Mouse (Mus musculus) cerebellum, postnatal 36 days (tissue): Measurements from ENCODE around the gene Sall4.
A peak's percentile ranks its signal among the peaks of the same experiment; 100 is the strongest.

Source experiments
- DNase-seq, 2 experiments: peaks; one replicate each; pipeline ENCODE4 v3.0.0; 2021 to 2022; ENCODE audit warnings: mixed read lengths in 2 of 2

Gene Sall4

GRCm38 (mm10) chr2:168742649-168743048 lies 25.1 kb downstream of the Sall4 start:
- DNase-seq: peak; percentile 67 to 83

DNA sequence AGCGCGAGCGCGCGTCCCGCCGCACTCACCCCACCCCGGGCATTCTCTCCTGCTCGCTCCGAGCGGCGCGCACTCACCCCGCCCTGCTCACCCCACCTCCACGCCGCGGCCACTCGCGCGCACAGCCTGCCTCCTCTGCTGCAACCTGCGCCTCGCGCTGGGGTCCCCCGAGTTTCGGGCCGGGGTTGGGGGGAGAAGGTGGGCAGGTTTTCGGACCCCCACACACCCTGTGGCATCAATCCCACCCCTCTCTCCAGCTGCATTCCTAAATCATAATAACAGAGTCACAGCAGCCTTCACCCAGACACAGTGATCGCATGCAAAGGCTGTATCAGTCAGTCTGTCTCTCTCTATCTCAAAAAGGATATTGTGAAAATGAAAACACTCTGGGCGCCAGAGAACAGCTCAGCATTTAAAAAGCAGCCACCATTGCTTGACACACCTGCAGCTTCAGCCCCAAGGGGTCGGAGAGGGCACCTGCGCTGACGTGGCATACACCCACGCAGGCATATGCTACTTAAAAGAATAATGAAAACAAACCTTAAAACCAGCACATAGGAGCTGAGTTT lies 25.6 kb downstream of the Sall4 start, which contains the start of gene Atp9a:
Gene Atp9a, minus strand, starts transcription at position 351 of the 569 bp plus-strand sequence.
- DNase-seq: peak; percentile 77 to 84

DNA sequence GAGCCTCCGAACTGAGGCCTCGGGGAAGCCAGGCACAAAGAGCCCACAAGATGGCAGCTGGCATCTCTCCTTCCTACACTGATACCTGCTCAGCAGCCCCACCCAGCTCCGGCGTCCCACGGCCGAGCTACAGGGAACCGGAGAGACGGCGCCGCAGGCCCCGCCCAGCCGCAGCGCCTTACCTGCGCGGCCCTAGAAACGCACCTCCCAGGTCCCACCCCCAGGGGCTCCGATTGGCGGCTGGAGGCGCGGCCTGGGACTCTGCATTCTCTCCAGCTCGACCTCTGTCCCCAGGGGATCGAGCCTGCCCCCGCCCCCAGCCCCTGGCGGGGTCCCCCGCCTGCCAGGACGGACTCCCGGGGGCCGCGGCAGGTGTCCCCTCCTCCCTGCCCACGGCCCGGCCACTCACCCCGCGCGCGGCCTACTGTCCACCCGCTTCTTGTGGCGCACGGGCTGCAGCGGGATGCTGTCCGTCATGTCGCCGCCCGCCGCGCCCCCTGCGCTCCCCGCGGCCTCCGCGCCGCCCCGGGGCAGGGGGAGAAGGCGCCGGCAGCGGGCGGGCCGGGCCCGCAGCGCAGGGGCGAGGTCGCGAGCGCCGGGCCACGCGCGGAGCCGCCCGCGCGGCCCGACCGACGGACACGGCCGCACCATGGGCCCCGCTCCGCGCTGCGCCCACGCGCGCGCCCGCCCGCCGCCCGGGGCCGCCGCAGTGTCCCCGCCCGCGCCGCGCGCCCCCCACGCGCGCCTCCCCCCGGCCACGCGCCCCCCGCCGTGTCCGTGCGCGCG lies 26.3 kb downstream of the Sall4 start:
- peak; percentile 83 to 86 for DNase-seq

GRCm38 (mm10) chr2:168740496-168740895 lies 27.2 kb downstream of the Sall4 start:
- DNase-seq: no peak

GRCm38 (mm10) chr2:168738854-168739253 lies 28.9 kb downstream of the Sall4 start:
- no peak for DNase-seq

DNA sequence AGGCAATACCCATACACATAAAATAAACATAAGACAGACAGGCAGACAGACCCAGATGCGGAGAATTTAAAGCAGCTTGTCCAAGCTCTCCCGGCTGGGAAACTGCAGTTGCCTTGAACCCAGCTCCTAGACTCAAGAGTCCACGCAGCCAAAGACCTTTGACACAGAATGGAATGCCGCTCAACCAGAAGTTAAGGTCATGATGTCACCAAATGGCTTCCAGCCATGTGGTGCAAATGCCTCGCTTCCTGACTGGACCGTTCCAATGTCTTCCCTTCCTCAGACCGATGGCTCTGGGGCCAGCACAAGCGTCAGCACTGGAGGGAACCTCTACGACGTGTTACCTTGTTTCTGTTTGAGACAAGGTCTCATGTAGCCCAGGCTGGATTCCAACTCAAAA lies 29.9 kb downstream of the Sall4 start:
- DNase-seq: no peak

- DNase-seq: peak; percentile 79 to 80
These were observed 33.7 kb downstream of the Sall4 start for GRCm38 (mm10) chr2:168734023-168734422.

DNA sequence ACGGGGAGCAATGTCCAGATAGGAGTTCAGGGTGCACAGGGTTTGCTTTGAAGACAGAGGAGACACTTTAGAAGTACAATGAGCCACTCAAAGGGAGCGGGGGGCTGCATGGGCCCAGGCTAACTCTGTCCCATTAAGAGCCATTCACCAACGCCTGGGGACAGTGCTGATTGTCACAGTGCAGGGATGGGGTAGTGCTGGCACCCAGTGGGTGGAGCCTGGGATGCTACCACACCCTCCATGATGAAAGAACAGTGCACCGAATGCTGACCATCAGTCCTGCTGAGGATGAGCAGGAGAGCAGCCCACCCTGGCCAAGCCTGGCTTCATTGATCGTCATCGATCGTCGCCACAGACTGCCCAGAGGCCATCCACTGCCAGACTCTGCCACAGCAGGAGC lies 36.5 kb downstream of the Sall4 start:
- no peak for DNase-seq

GRCm38 (mm10) chr2:168729736-168730135 lies 38.0 kb downstream of the Sall4 start:
- DNase-seq: no peak

- DNase-seq: no peak
These were observed 39.7 kb downstream of the Sall4 start for GRCm38 (mm10) chr2:168728045-168728444.

GRCm38 (mm10) chr2:168726007-168726406 lies 41.7 kb downstream of the Sall4 start:
- no peak for DNase-seq

DNA sequence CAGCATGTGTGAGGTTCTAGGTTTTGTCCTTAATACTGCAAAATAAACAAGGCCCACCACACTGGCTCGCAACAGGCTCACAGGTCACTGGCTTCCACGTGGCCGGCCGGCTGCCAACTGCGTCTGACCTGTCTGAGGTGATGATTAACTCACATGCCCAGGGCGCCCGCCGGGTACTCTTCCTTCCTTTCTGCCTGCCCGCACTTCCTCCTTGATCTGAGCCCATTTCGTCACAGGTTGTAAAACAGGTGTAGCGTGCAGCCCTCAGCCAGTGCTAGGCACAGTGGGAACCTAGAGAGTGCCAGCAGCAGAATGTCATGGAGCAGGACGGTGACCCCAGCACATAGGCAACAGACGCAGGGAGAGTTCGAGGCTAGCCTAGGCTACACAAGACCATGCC lies 46.4 kb downstream of the Sall4 start:
- DNase-seq: peak; percentile 57 to 64

- no peak for DNase-seq
These were observed 48.0 kb downstream of the Sall4 start for GRCm38 (mm10) chr2:168719742-168720141.

GRCm38 (mm10) chr2:168718735-168719134 lies 49.0 kb downstream of the Sall4 start:
- peak; percentile 50 to 58 for DNase-seq

DNA sequence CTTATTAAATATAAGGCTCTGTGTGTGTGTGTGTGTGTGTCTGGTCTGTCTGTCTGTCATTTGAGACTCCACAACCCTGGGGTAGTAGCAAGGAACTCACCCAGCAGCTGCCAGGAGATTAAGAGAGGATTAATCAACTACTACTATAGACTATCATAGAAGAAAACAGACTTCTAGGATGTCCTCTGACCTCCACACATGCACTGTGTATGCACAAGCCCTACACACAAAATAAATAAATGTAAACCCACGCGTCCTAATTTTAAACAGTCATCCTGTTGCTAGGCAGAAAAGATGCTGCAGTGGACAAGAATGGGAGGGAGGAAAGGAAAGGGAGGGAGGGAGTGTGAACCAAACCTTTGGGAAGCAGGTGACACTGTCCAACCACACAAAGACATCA lies 49.5 kb downstream of the Sall4 start:
- no peak for DNase-seq

DNA sequence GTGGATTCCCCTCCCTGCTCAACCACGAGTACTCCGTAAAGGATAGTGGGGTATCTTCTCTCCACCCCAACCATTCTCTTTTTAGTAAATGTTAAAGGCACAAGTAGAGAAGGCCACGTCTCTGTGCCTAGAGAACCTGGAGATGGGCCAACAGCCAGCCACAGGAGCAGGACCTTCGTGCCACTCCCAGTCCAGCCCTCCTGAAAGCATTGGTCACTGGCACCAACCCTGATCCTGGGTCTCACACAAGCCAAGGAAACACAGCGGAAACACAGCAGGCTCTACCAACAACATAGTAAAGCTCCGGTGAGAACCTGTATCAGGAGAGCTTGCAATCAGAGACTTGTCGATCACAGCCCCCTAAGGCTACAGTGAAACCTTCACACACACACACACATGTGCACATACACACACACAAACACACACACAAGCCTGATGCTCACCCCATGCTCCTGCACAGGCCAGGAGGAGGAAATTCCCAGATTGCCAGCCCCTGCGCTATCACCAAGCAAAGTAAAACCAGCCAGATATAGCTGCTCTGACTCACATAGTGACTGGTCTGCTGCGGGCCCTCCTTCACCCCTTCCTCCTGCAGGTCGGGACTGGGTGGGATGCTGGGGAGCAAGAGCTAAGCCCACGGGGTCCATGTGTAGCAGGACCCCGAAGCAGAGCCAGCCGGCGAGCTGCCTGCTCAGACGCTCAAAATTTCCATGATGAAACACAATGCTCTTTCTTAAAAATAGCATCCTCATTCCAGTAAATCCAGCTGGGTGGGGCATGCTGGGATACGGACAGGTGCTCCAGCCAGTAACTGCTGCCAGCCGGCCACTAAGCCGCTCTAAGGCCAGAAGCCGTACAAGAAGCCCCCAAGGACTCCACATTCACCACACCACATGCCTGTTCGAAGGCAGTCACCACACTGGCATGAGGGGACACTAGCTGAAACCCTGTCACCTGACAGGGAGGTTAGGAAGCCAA lies 55.3 kb downstream of the Sall4 start:
- peak; percentile 34 to 46 for DNase-seq

GRCm38 (mm10) chr2:168710979-168711378 lies 56.8 kb downstream of the Sall4 start:
- DNase-seq: no peak

DNA sequence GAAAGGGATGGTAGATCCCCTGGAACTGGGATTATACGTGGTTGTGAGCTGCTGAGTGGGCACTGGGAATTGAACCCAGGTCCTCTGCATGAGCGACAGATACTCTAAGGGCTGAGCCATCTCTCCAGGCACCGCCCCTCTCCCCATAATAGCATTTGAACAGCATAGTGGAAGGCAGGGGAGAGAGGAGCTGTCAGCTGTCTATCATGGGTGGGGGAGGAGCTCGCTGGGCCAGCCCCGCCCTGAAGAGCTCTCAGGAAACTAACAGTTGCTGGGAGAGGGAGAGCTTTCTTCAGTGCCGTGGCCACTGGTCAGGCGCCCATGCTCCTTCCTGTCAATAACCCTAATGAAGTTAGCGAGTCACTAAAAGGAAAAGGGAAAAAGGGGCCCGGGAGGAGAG lies 60.0 kb downstream of the Sall4 start:
- DNase-seq: no peak

DNA sequence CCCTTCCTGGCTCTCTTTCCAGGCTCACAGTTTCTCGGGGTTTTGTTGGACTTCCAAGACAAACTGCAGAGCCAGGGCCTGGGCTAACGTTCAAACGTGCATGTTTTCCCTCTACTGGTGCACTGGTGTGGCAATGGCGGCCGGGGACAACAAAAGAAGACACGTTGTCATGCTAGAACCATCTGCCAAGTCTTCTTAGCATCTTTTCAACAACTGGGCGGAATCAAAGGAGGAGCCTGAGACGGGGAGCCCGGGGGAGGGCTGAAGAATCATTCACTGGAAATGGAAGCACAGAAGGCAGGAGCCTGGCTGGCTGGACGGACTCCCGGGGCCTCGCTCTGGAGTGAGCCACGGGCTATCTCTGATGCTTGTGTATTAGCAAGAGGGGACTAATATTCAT lies 65.5 kb downstream of the Sall4 start:
- peak; percentile 32 to 43 for DNase-seq
